Mouse (Mus musculus): ENCODE measurements around the gene Ago4.
"Not testable (repeated sequence)": the region's sequence is repeated elsewhere in the genome, so short reads cannot be mapped to it uniquely, and the experiment has no call there.

Ago4 gene

GRCm38 (mm10) chr4:126532827-126533728 lies at the start of gene Ago4:
Gene Ago4, minus strand, starts transcription at chr4:126533472.
- peak; percentile 73 for DNase-seq (ENCODE audit: low spot score)

- no peak for DNase-seq (ENCODE audit: low spot score)
These were observed 45.8 kb upstream of the Ago4 start for GRCm38 (mm10) chr4:126579077-126579476.

GRCm38 (mm10) chr4:126577920-126578319 lies 44.6 kb upstream of the Ago4 start:
- no peak for DNase-seq (ENCODE audit: low spot score)

GRCm38 (mm10) chr4:126576281-126576680 lies 43.0 kb upstream of the Ago4 start:
- DNase-seq (ENCODE audit: low spot score) = no peak

- DNase-seq (ENCODE audit: low spot score) = no peak
These were observed 36.5 kb upstream of the Ago4 start for GRCm38 (mm10) chr4:126569783-126570182.

- no peak for DNase-seq (ENCODE audit: low spot score)
These were observed 34.0 kb upstream of the Ago4 start for GRCm38 (mm10) chr4:126567243-126567642.

- no peak for DNase-seq (ENCODE audit: low spot score)
These were observed 30.5 kb upstream of the Ago4 start for GRCm38 (mm10) chr4:126563798-126564197.

- DNase-seq (ENCODE audit: low spot score) = peak; percentile 90
These were observed 23.8 kb upstream of the Ago4 start, which contains the start of gene Clspn for GRCm38 (mm10) chr4:126556809-126557711. Gene Clspn, plus strand, starts transcription at chr4:126556935.

- no peak for DNase-seq (ENCODE audit: low spot score)
These were observed 21.2 kb upstream of the Ago4 start for GRCm38 (mm10) chr4:126554462-126554861.

- DNase-seq (ENCODE audit: low spot score) = no peak
These were observed 20.4 kb upstream of the Ago4 start for GRCm38 (mm10) chr4:126553685-126554084.

- no peak for DNase-seq (ENCODE audit: low spot score)
These were observed 19.8 kb upstream of the Ago4 start for GRCm38 (mm10) chr4:126553105-126553504.

GRCm38 (mm10) chr4:126552136-126552535 lies 18.9 kb upstream of the Ago4 start:
- DNase-seq (ENCODE audit: low spot score) = no peak

GRCm38 (mm10) chr4:126546183-126546582 lies 12.9 kb upstream of the Ago4 start:
- no peak for DNase-seq (ENCODE audit: low spot score)

- DNase-seq (ENCODE audit: low spot score) = no peak
These were observed 12.4 kb upstream of the Ago4 start for GRCm38 (mm10) chr4:126545703-126546102.

- DNase-seq (ENCODE audit: low spot score) = no peak
These were observed 11.7 kb upstream of the Ago4 start for GRCm38 (mm10) chr4:126545016-126545415.

- DNase-seq (ENCODE audit: low spot score) = no peak
These were observed 9.6 kb upstream of the Ago4 start for GRCm38 (mm10) chr4:126542838-126543237.

- DNase-seq (ENCODE audit: low spot score) = no peak
These were observed 7.3 kb upstream of the Ago4 start for GRCm38 (mm10) chr4:126540487-126541071.

- DNase-seq (ENCODE audit: low spot score) = no peak
These were observed 3.6 kb upstream of the Ago4 start for GRCm38 (mm10) chr4:126536865-126537264.

- DNase-seq (ENCODE audit: low spot score) = not testable (repeated sequence)
These were observed 2.4 kb upstream of the Ago4 start for GRCm38 (mm10) chr4:126535631-126536030.

- DNase-seq (ENCODE audit: low spot score) = no peak
These were observed 428 bp upstream of the Ago4 start for GRCm38 (mm10) chr4:126533729-126534070.

GRCm38 (mm10) chr4:126532292-126532691 lies 980 bp downstream of the Ago4 start:
- no peak for DNase-seq (ENCODE audit: low spot score)

- DNase-seq (ENCODE audit: low spot score) = no peak
These were observed 6.4 kb downstream of the Ago4 start for GRCm38 (mm10) chr4:126526828-126527227.
